Mouse (Mus musculus) heart, adult 2 months (tissue): ENCODE measurements around the gene Pitx2. TPM values are rescaled to one million over a fixed set of nuclear protein-coding genes. Genes with fewer than 3 reads are reported as not detected.

Experiments used
- DNase-seq, 2 experiments: peaks; one replicate each; pipeline ENCODE4 v3.0.0; 2021
- H3K27ac ChIP-seq: fragments of 200-600 bp; 2 replicates; pipeline ENCODE4 v1.8.1; 2022
- H3K27me3 ChIP-seq: fragments of 200-500 bp; 2 replicates; pipeline ENCODE4 v1.6.1; 2012; ENCODE audit warnings: mild to moderate bottlenecking, low read length, inconsistent platforms, mixed read lengths; ENCODE audit not compliant: control insufficient read depth, insufficient read depth
- H3K36me3 ChIP-seq: fragments of 200-500 bp; 2 replicates; pipeline ENCODE4 v1.6.1; 2012; ENCODE audit warnings: low read length, inconsistent platforms; ENCODE audit not compliant: control insufficient read depth, insufficient read depth
- H3K4me1 ChIP-seq: fragments of 200-500 bp; 2 replicates; pipeline ENCODE4 v1.6.1; 2011; ENCODE audit warnings: low read length; ENCODE audit not compliant: control insufficient read depth, insufficient read depth
- H3K4me3 ChIP-seq: fragments of 200-600 bp; 2 replicates; pipeline ENCODE4 v1.8.1; 2022
- H3K79me2 ChIP-seq: fragments of 200-500 bp; replicated peaks from 2 replicates; pipeline ENCODE4 v1.6.1; 2012; ENCODE audit warnings: mild to moderate bottlenecking, inconsistent platforms, low read length, moderate library complexity, mixed read lengths; ENCODE audit not compliant: control insufficient read depth, insufficient read depth
- H3K9ac ChIP-seq: fragments of 200-500 bp; 2 replicates; pipeline ENCODE4 v1.6.1; 2012; ENCODE audit warnings: low read depth, mild to moderate bottlenecking, control low read depth, inconsistent platforms, low read length, mixed read lengths
- CTCF ChIP-seq: fragments of 200-600 bp; IDR thresholded peaks from 2 replicates; pipeline ENCODE4 v1.8.1; 2022; ENCODE audit warnings: antibody characterized with exemption, mild to moderate bottlenecking, moderate library complexity
- EP300 ChIP-seq: fragments of 200-500 bp; IDR thresholded peaks from 2 replicates; pipeline ENCODE4 v1.6.1; 2011; ENCODE audit warnings: low read depth, low read length, control low read depth; ENCODE audit not compliant: insufficient read depth
- POLR2A ChIP-seq: fragments of 200-500 bp; IDR thresholded peaks from 2 replicates; pipeline ENCODE4 v1.6.1; 2011; ENCODE audit warnings: mild to moderate bottlenecking, low read depth, low read length, control low read depth; ENCODE audit not compliant: insufficient read depth
- WGBS: fragments of 180-500 bp; shearing (Covaris S2); methylation state at CpG from one replicate; pipeline ENCODE4 v1.1.7; 2018; 5-methylcytosine and 5-hydroxymethylcytosine counted together
- intact Hi-C: fragments of 180-260 bp; cut with DNase I; formaldehyde crosslinking; loops from one replicate; pipeline ENCODE4 v1.15.1; 2025
- polyA plus RNA-seq: library from polyadenylated mRNA; depleted of rRNA; stranded (reverse); fragments of >200 nt; gene quantifications from 2 replicates; pipeline ENCODE4 v1.2.3, GENCODE M21; 2012
- total RNA-seq, 2 experiments: library from RNA; stranded (reverse); gene quantifications; 2 replicates each; pipeline ENCODE4 v1.2.3; 2021

Gene Pitx2
- total and polyA plus RNA-seq, 3 experiments: 0.30 to 2.7 (median 0.76) TPM

DNA sequence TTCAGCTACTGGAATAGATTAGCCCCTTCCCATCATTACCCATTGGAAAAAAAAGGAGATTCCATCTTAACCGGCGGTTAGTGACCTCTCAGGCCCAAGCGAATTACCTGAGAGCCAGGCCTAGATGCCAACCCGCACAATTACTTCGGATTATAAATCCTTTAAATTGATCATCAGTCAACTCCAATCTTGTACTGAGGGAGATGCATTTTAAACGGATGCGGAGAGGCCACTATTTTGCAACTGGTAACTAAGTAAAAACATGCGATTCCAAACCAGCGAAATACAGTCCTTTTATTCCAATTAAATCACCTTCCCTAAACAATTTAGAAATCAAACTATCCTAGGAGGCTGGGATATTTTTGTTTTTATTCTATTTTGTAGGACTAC is 818 bp downstream of the Pitx2 start:
- Histone ChIP-seq H3K27ac (no peak overlapping the region), H3K9ac (no peak overlapping the region), H3K27me3 (peaks cover 32% of the 10 kb centered on the region), H3K79me2 (no peaks in the 10 kb centered on the region), H3K4me3 (no peak overlapping the region), H3K4me1 (no peaks in the 10 kb centered on the region), H3K36me3 (no peaks in the 10 kb centered on the region)
- no peak for DNase-seq
- TF ChIP-seq EP300: no peak
- 13% methylated on average over 9 of the region's 9 CpGs for WGBS
- intact Hi-C loops: no loop called here

DNA sequence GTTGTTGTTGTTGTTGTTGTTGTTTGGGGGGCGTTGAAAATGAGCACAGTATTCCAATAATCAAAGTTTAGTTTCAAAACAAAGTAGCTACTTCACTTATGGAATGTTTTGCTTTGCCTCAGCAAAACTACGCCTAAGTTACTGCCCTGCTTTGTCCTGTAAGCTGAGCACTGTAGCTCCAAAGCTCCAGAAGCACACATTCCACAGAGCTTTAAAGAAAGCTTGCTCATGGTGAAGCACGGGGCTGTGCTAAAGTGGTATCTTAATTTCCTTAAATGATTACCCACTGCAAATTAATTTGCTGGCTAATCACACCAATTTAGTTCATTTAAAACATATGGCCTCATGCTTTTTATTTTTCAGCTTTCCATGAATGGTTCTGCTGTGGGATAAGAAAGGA is 1.5 kb downstream of the Pitx2 start:
- peaks cover 33% of the 10 kb centered on the region for H3K27me3 ChIP-seq
- 10% methylated on average over 3 of the region's 3 CpGs for WGBS
- H3K4me1 ChIP-seq: no peaks in the 10 kb centered on the region
- H3K9ac ChIP-seq: no peak overlapping the region
- no peak for DNase-seq
- H3K4me3 ChIP-seq: no peak overlapping the region
- H3K36me3 ChIP-seq: no peaks in the 10 kb centered on the region
- H3K27ac ChIP-seq: no peak overlapping the region
- no peak for TF ChIP-seq EP300
- no peak for TF ChIP-seq CTCF
- TF ChIP-seq POLR2A: no peak
- no peaks in the 10 kb centered on the region for H3K79me2 ChIP-seq
- intact Hi-C loops: no loop called here

DNA sequence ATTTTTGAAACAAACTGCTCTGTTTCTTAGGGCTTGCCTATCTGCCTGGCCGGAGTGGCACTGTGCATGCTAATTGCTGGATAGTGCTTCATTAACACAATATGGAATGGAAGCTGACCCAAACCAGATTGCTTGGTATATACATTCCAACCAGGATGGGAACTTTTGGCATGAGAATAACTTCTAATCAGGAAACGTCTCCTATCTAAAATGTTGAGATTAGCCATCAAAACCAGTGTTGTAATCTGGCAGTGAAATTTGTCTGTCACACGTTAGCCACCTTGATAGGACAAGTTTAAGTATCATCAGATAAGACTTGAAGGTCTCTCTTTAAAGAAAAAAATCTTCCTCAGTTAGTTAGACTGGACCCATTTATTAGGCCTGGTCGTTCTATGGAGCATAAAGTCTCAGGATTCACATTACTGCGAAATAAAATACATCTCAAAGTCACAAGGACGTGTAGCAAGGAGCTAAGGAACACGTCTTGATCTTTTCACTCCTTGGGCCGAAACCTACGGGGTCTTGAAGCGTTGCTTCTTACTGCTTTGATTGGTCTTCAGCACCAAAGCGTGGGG is 2.1 kb downstream of the Pitx2 start:
- TF ChIP-seq EP300 (no peak), CTCF (no peak)
- 11% methylated on average over 11 of the region's 11 CpGs for WGBS

DNA sequence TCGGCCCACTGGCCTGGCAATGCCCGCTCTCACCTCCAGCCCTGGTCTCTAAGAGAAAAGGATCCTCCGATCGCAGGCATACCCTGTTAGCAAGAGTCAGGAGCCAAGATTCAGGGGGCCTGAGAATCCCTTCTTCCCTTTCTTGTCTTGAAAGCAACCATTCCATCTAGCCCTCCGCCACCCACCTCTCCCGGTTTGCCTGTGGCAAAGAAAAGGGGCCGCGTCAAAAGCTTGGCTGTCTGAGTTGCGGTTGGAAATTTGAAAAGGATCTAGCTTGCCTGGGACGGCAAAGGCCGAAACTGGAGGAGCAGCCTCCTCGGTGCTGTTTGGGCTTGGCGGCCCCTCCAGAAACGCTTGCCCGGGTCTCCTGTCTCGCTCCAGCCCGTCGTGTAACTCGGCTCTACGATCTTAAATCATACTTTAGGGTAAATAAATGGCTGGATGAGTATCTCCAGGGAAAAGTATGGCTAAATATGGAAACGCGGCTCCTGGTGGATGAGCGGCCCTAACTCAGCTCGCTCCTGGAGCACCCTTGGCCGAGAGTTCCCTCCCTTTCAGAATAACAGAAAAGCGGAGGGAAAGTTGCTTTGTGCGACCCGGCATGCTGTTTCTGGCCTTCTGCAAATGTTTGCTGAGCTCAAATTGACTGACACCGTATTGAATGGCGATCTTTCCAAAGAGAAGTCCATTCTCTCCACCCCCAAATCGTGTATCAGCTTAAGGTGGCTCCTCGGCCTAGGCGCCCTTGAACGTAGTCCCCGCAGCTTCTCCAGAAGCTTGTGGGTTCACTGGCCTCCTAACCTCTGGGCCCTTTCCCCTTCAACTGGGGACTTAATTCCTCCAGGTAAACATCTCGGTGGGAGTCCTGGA is 3.4 kb downstream of the Pitx2 start:
- no peak for DNase-seq
- H3K27me3 ChIP-seq: peaks cover 33% of the 10 kb centered on the region
- H3K79me2 ChIP-seq: no peaks in the 10 kb centered on the region
- H3K27ac ChIP-seq: no peak overlapping the region
- no peak overlapping the region for H3K4me3 ChIP-seq
- H3K36me3 ChIP-seq: no peaks in the 10 kb centered on the region
- H3K4me1 ChIP-seq: no peaks in the 10 kb centered on the region
- H3K9ac ChIP-seq: no peak overlapping the region
- intact Hi-C loops: no loop called here
- TF ChIP-seq EP300 (no peak), CTCF (no peak), POLR2A (no peak)
- 7% methylated on average over 36 of the region's 36 CpGs for WGBS

More for the DNA sequence above, 2.1 kb downstream of the Pitx2 start:
- Histone ChIP-seq H3K27me3 (peaks cover 35% of the 10 kb centered on the region), H3K27ac (no peak overlapping the region), H3K9ac (no peak overlapping the region), H3K79me2 (no peaks in the 10 kb centered on the region), H3K4me3 (no peak overlapping the region), H3K36me3 (no peaks in the 10 kb centered on the region), H3K4me1 (no peaks in the 10 kb centered on the region)
- intact Hi-C loops: no loop called here
- no peak for DNase-seq

GRCm38 (mm10) chr3:129203761-129204440 is 4.2 kb downstream of the Pitx2 start:
- Histone ChIP-seq H3K27me3 (peaks cover 33% of the 10 kb centered on the region), H3K4me1 (no peaks in the 10 kb centered on the region), H3K9ac (no peak overlapping the region), H3K36me3 (no peaks in the 10 kb centered on the region), H3K79me2 (no peaks in the 10 kb centered on the region), H3K27ac (no peak overlapping the region), H3K4me3 (peak overlapping the region; percentile 22)
- TF ChIP-seq EP300 (no peak), CTCF (no peak), POLR2A (no peak)
- no peak for DNase-seq
- intact Hi-C loops: loop anchor here (1.0 kb wide), 1 partner anchor 855 kb away; no protein-coding TSS in a partner anchor
- 3% methylated on average over 35 of the region's 35 CpGs for WGBS
